Mouse (Mus musculus): Measurements from ENCODE around the gene Ap1g1.
"Not testable (repeated sequence)": the region's sequence is repeated elsewhere in the genome, so short reads cannot be mapped to it uniquely, and the experiment has no call there.

Gene Ap1g1

DNA sequence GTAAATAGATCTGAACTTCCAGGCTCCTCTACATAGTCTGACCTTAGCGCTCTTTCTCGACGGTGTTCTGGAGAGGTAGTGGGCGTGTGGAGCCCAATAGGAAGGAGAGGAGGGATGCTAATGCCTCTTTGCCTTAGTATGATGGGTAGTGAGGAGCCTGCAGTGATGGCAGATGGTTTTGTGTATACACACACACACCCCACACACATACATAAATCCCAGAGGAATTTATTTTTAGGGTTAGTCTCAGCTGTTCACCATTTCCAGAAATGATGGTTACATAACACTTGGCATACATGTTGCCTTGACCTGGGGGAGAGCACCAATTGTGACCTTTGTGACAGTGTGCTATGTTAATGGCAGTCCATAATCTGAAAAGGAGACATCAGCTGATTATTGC, 87.2 kb downstream of the Ap1g1 start:
- no peak for DNase-seq (ENCODE audit: low spot score in 2 of 2)

DNA sequence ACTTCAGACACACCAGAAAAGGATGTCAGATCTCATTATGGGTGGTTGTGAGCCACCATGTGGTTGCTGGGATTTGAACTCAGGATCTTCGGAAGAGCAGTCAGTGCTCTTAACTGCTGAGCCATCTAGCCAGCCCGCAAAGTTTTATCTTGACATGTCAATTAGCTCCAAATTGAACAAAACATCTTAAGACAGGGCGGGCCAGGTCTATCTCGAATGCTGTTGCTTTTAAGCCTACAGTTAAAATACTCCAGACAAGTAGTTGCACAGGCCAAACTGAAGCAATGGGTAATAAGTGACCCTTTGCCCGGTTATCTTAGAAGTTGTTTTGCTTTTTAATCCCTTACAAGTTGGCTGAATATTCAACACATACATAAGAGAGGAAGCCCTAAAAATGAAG, 88.3 kb downstream of the Ap1g1 start:
- DNase-seq (ENCODE audit: low spot score in 2 of 2) = no peak

DNA sequence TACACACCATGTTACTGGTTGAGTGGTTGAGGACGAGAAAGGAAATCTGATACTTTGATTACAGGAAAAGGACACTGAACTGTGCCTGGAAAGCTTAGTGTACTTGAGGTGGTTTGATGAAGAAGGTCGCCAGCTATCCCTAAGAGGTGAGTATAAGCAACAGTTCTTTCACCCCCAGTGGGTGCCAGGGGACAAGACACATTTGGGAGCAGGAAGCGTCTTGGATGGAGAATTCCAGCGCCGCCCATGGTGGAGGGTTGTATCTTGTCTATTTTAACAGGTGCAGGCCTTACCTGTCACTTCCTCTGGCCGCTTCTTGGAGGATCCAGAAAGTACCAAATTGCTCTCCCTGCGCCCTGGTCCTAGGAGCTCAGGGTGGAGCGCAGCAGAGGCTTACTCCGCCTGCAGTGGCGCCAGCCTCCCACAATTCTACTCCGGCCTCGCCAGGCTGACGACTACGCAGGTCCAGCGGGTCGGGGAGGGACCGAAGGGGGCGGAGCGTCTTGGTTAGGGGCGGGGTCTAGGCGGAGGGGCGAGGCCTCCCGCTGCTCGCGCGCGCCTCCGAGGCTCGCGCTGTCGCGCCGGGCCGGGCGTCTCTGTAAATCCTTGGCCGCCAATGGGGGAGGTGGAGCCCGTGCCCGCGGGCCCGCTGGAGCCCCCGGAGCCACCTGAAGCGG, 89.8 kb downstream of the Ap1g1 start, which contains the start of gene Phlpp2:
TSS of gene Phlpp2 (plus strand) at position 540 of the 677 bp plus-strand sequence.
- DNase-seq (ENCODE audit: low spot score in 2 of 2) = peak; percentile 85 to 93

DNA sequence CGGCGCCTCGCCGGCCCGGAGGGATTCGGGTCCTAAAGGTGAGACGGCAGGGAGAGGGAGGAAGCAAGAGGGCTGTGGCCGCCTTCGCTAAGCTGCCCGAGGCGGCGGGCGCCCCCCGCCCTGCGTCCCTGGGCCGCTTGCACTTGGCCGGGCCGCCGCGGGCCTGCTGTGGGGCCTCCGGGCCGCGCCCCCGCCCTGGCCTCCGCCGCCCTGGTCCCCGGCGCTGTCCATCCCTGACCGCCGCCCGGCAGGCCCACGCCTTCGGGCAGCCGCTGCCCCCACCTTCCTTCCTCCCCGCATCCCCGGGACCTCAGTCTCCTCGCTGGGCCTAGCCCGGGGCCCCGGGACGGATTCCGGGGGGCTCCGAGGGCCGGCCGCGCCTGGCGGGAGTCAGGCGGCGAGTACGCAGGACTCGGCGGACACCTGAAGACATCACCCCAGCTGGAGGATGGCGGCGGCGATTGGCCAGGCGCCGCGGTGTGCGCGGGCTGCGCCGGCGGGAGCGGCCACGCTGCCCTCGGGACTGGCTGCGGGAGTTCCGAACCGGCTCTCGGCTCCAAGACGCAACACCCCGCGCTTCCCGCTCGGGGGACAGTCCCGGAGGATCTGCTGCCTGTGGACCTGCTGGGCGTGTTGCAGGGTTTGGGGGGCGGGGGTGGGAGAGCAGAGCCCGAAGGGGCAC, 90.5 kb downstream of the Ap1g1 start:
- peak; percentile 39 to 45 for DNase-seq (ENCODE audit: low spot score in 2 of 2)

- DNase-seq (ENCODE audit: low spot score in 2 of 2) = no peak
These were observed 92.7 kb downstream of the Ap1g1 start for GRCm38 (mm10) chr8:109871056-109871455.

GRCm38 (mm10) chr8:109873800-109874199, 95.4 kb downstream of the Ap1g1 start:
- not testable (repeated sequence) for DNase-seq (ENCODE audit: low spot score in 2 of 2)

DNA sequence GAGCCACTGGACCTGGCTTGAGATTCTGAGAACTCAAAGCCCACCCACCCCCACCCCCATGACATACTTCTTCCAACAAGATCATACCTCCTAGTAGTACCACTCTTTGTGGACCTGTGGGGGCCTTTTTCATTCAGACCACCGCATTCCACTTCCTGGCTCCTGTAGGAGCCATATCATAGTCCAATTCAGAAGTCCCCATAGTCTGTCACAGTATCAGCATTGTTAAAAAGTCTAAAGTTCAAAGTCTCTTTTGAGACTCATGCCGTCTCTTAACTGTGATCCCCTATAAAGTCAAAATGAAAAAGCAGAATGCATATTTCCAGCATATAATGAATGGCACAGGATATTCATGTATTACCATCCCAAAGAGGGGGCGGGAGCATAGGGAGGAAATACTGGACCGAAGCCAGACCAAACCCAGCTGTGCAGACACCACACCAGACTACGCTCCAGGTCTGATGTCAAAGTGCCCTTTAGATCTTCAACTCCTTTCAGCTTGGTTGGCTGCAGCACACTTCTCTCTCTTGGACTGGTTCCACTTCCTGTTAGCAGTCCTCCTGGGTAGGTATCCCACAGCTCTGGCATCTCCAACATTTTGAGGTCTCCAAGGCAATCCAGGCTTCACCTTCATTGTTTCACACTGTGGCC, 101.8 kb downstream of the Ap1g1 start:
- DNase-seq (ENCODE audit: low spot score in 2 of 2) = no peak

DNA sequence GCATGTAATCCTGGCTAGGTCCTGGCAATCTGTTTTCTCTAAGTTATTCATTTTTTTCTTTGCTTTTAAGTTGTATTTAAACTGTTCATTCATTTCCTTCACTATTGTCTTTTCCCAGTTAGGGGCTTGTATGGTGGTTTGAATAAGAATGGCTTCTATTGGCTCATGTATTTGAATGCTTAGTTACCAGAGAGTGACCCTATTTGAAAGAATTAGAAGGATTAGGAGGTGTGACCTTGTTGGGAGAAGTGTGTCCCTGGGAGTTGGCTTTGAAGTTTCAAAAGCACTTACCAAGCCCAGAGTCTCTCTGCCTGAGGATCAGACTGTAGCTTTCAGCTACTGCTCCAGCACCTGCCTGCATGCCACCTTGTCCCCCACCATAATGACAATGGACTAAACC, 106.9 kb downstream of the Ap1g1 start:
- no peak for DNase-seq (ENCODE audit: low spot score in 2 of 2)

DNA sequence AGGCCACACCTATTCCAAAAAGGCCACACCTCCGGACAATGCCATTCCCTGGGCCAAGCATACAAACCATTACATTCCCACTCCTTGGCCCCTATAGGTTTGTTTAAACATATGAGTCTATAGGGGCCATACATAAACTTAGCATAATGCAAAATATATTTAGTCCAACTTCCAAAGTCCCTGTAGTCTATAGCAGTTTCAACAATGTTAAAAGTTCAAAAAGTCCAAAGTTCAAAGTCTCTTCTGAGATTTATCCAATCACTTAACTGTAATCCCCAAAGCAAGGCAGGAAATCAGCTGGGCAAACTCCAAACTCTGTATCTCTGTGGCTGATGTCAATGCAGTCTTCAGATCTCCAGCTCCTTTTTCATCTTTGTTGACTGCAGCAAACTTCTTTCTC, 110.9 kb downstream of the Ap1g1 start:
- no peak for DNase-seq (ENCODE audit: low spot score in 2 of 2)

- DNase-seq (ENCODE audit: low spot score in 2 of 2) = no peak
These were observed 112.6 kb downstream of the Ap1g1 start for GRCm38 (mm10) chr8:109890794-109891585.

- no peak for DNase-seq (ENCODE audit: low spot score in 2 of 2)
These were observed 116.3 kb downstream of the Ap1g1 start for GRCm38 (mm10) chr8:109894636-109895035.

DNA sequence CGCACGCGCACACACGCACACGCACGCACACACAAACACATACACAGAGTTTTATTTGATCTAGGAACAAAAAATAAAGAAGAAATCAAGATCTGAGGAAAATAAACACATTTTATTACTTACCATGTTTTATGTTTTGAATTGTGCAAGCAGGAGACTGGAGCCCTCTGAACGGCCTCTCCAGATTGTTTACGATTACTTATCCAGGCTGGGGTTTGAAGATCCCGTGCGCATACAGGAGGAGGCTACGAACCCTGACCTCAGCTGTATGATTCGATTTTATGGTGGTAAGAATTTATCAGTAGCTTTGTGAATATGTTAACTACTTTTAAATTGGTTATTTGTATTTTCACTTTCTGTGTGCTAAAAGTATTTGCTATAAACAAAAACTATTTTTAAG, 117.0 kb downstream of the Ap1g1 start:
- DNase-seq (ENCODE audit: low spot score in 2 of 2) = no peak

DNA sequence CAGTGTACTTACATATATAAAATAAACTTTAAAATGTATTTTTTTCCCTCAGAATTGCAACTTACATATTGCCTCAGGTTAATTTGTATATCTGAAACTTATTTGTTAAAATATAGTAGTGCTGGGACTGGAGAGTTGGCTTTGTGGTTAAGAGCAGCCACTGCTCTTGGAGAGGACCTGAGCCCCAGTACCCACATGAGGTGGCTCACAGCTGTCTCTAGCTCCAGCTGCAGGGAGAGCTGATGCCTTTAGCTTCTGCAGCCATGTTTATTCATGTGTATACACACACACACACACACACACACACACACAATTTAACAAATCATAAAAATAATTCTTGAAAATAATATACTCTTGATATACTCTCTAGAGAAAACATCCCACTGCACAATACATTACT, 124.0 kb downstream of the Ap1g1 start:
- DNase-seq (ENCODE audit: low spot score in 2 of 2) = no peak

DNA sequence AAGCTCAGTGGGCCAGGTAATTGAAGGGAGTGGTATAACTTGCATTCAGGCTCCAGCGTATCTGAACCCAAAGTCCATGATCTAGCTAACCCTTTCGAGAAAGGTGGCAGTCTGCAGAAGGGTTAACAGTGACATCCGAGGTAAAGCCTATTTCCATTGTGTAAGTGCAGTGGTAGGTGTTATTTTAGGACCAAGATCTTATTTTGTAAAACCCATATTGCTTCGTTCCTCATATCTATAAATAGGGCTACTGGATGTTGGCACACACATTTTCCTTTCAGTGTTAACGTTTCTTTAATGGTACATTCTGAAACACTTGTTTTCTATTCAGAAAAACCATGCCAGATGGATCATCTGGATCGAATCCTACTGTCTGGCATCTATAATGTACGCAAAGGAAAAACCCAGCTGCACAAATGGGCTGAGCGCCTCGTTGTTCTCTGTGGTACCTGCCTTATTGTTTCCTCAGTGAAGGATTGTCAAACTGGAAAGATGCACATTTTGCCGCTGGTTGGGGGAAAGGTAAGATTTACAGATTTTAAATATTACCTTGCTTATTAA, 125.6 kb downstream of the Ap1g1 start:
- no peak for DNase-seq (ENCODE audit: low spot score in 2 of 2)

- no peak for DNase-seq (ENCODE audit: low spot score in 2 of 2)
These were observed 126.7 kb downstream of the Ap1g1 start for GRCm38 (mm10) chr8:109904928-109905668.

GRCm38 (mm10) chr8:109906907-109907306, 128.6 kb downstream of the Ap1g1 start:
- DNase-seq (ENCODE audit: low spot score in 2 of 2) = no peak

DNA sequence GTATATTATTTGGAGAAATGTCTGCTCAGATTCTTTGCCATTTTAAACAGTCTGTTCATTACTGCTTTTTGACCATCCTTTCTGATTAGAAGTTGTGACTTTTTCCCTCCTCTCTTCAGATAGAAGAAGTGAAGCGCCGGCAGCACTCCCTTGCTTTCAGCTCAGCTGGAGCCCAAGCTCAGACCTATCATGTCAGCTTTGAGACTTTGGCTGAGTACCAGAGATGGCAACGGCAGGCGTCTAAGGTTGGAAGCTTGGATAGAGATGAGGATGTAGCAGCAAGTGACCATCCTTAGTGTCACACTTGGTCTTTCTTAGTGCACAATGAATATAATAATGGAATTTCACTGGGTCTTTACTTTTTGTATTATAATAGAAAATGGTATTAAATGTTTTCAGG, 129.0 kb downstream of the Ap1g1 start:
- no peak for DNase-seq (ENCODE audit: low spot score in 2 of 2)

Data from frontal cortex, postnatal 10 days (tissue).